Mouse (Mus musculus): ENCODE results near the gene Mical2. TPM values are rescaled to one million over a fixed set of nuclear protein-coding genes. Genes with fewer than 3 reads are reported as not detected.

Gene Mical2
- total and polyA plus RNA-seq, 3 experiments: not detected

- H3K4me1 ChIP-seq (ENCODE audit: control insufficient read depth in 1 of 2, insufficient read depth in 2 of 2): no peaks in the 10 kb centered on the region
- no peaks in the 10 kb centered on the region for H3K9me3 ChIP-seq (replicated peaks; ENCODE audit: low read length)
- no peaks in the 10 kb centered on the region for H3K79me2 ChIP-seq (replicated peaks; ENCODE audit: control insufficient read depth, extremely low read depth, insufficient read depth, poor library complexity, severe bottlenecking)
- H3K27ac ChIP-seq (ENCODE audit: insufficient read depth, low read depth): no peak overlapping the region
- no peak overlapping the region for H3K4me2 ChIP-seq (ENCODE audit: insufficient read depth, low read depth, poor library complexity, severe bottlenecking)
- dilution Hi-C loops (cut with MboI; ENCODE audit: extremely low pct_ligation_motif_present, extremely low pct_unique_long_range_greater_than_20kb, low sequenced_read_pairs) (no loop called here), in situ Hi-C loops (cut with MboI; ENCODE audit: low pct_ligation_motif_present, low pct_unique_long_range_greater_than_20kb, low sequenced_read_pairs) (no loop called here)
- DNase-seq (ENCODE audit: extremely low read depth): no peak
- H3K27me3 ChIP-seq (replicated peaks): no peaks in the 10 kb centered on the region
- no peaks in the 10 kb centered on the region for H3K36me3 ChIP-seq (replicated peaks in 1 of 2; ENCODE audit: control insufficient read depth in 1 of 2, insufficient read depth in 1 of 2, low read length in 1 of 2)
- no peak overlapping the region for H3K4me3 ChIP-seq (replicated peaks in 1 of 3; ENCODE audit: low read depth in 2 of 3, low read length in 2 of 3, poor library complexity in 1 of 3)
- TF ChIP-seq MAX (IDR thresholded peaks at IDR 0.05; ENCODE audit: low read length) (no peak), RCOR1 (conservative IDR thresholded peaks at IDR 0.05; ENCODE audit: low read depth, low read length) (no peak), NELFE (IDR thresholded peaks at IDR 0.05; ENCODE audit: low read depth, low read length) (no peak), POLR2AphosphoS2 (IDR thresholded peaks at IDR 0.05; ENCODE audit: low read depth, low read length) (no peak)
- H3K9ac ChIP-seq (ENCODE audit: insufficient read depth, low read depth): no peak overlapping the region
These were observed 201.2 kb downstream of the Mical2 start for GRCm38 (mm10) chr7:112426811-112427210.

GRCm38 (mm10) chr7:112427357-112428157 is 201.9 kb downstream of the Mical2 start, which contains the start of gene Parva:
Parva (plus strand) TSS chr7:112427505.
- H3K27me3 ChIP-seq (replicated peaks): no peaks in the 10 kb centered on the region
- no peaks in the 10 kb centered on the region for H3K36me3 ChIP-seq (replicated peaks in 1 of 2; ENCODE audit: control insufficient read depth in 1 of 2, insufficient read depth in 1 of 2, low read length in 1 of 2)
- TF ChIP-seq ETS1 (conservative IDR thresholded peaks at IDR 0.05; ENCODE audit: low read depth, low read length) (no peak), KAT2A (IDR thresholded peaks at IDR 0.05; ENCODE audit: insufficient replicate concordance, low read length) (no peak), E2F4 (IDR thresholded peaks at IDR 0.05; ENCODE audit: insufficient replicate concordance, low read depth, low read length) (no peak), POLR2A (IDR thresholded peaks at IDR 0.05; ENCODE audit: low read depth, low read length) (no peak), MYC (IDR thresholded peaks at IDR 0.05; ENCODE audit: low read depth, low read length) (no peak), MXI1 (IDR thresholded peaks at IDR 0.05; ENCODE audit: low read depth, low read length) (no peak), ZNF384 (IDR thresholded peaks at IDR 0.05; ENCODE audit: low read depth, low read length) (no peak), MAX (IDR thresholded peaks at IDR 0.05; ENCODE audit: low read length) (no peak), JUN (IDR thresholded peaks at IDR 0.05; ENCODE audit: insufficient read depth, low read depth, low read length) (no peak), ELF1 (IDR thresholded peaks at IDR 0.05; ENCODE audit: low read depth, low read length) (no peak), USF2 (conservative IDR thresholded peaks at IDR 0.05; ENCODE audit: low read depth, low read length) (no peak), MAFK (IDR thresholded peaks at IDR 0.05; ENCODE audit: insufficient replicate concordance, low read length) (no peak), UBTF (IDR thresholded peaks at IDR 0.05; ENCODE audit: low read depth, low read length) (no peak), CHD2 (IDR thresholded peaks at IDR 0.05; ENCODE audit: low read length) (no peak), EP300 (IDR thresholded peaks at IDR 0.05; ENCODE audit: low read length) (no peak), MEF2A (IDR thresholded peaks at IDR 0.05; ENCODE audit: borderline replicate concordance, low read depth, low read length) (no peak), HCFC1 (IDR thresholded peaks at IDR 0.05; ENCODE audit: low read depth, low read length) (no peak), TBP (conservative IDR thresholded peaks at IDR 0.05; ENCODE audit: low read depth, low read length) (no peak), TCF12 (IDR thresholded peaks at IDR 0.05; ENCODE audit: low read depth, low read length) (no peak), ZMIZ1 (IDR thresholded peaks at IDR 0.05; ENCODE audit: low read depth, low read length) (no peak)
- H3K9me3 ChIP-seq (replicated peaks; ENCODE audit: low read length): no peaks in the 10 kb centered on the region
- no peak within 1 kb of the TSS for H3K27ac ChIP-seq (ENCODE audit: insufficient read depth, low read depth)
- H3K4me3 ChIP-seq (replicated peaks in 1 of 3; ENCODE audit: low read depth in 2 of 3, low read length in 2 of 3, poor library complexity in 1 of 3): no peak within 1 kb of the TSS
- DNase-seq (ENCODE audit: extremely low read depth): no peak
- H3K79me2 ChIP-seq (replicated peaks; ENCODE audit: control insufficient read depth, extremely low read depth, insufficient read depth, poor library complexity, severe bottlenecking): no peaks in the 10 kb centered on the region
- no peak within 1 kb of the TSS for H3K9ac ChIP-seq (ENCODE audit: insufficient read depth, low read depth)
- in situ Hi-C loops (cut with MboI; ENCODE audit: low pct_ligation_motif_present, low pct_unique_long_range_greater_than_20kb, low sequenced_read_pairs) (no loop called here), dilution Hi-C loops (cut with MboI; ENCODE audit: extremely low pct_ligation_motif_present, extremely low pct_unique_long_range_greater_than_20kb, low sequenced_read_pairs) (no loop called here)
- no peaks in the 10 kb centered on the region for H3K4me1 ChIP-seq (ENCODE audit: control insufficient read depth in 1 of 2, insufficient read depth in 2 of 2)
- no peak within 1 kb of the TSS for H3K4me2 ChIP-seq (ENCODE audit: insufficient read depth, low read depth, poor library complexity, severe bottlenecking)

All from CH12.LX (cell line).